Mouse (Mus musculus) stomach, embryonic 14.5 days (tissue): ENCODE measurements around the gene D230025D16Rik. TPM values are rescaled to one million over a fixed set of nuclear protein-coding genes. Genes with fewer than 3 reads are reported as not detected.
A peak's percentile ranks its signal among the peaks of the same experiment; 100 is the strongest.
"Not testable (repeated sequence)": the region's sequence is repeated elsewhere in the genome, so short reads cannot be mapped to it uniquely, and the experiment has no call there.

Experiments
- ATAC-seq: fragments of 200-750 bp; cut with Nextera tagmentation; 2 replicates; pipeline ENCODE4 v1.8.0; 2017; ENCODE audit warnings: low read depth, moderate TSS enrichment; ENCODE audit not compliant: insufficient number of reproducible peaks, insufficient read depth, low FRiP score
- H3K27ac ChIP-seq: fragments of 300-500 bp; sonication (generic); 2 replicates; pipeline ENCODE4 v1.5.1; 2014; ENCODE audit warnings: mild to moderate bottlenecking, low read length, moderate library complexity, mixed read lengths
- H3K27me3 ChIP-seq: fragments of 300-500 bp; sonication (generic); 2 replicates; pipeline ENCODE4 v1.6.1; 2014; ENCODE audit warnings: low read length, control low read depth, mixed read lengths; ENCODE audit not compliant: control insufficient read depth, insufficient read depth
- H3K36me3 ChIP-seq: fragments of 300-500 bp; sonication (generic); 2 replicates; pipeline ENCODE4 v1.6.1; 2014; ENCODE audit warnings: mild to moderate bottlenecking, control low read depth, low read length, moderate library complexity, mixed read lengths; ENCODE audit not compliant: control insufficient read depth, insufficient read depth
- H3K4me1 ChIP-seq: fragments of 300-500 bp; sonication (generic); 2 replicates; pipeline ENCODE4 v1.6.1; 2014; ENCODE audit warnings: low read length, control low read depth, mixed read lengths; ENCODE audit not compliant: control insufficient read depth, insufficient read depth
- H3K4me2 ChIP-seq: fragments of 300-500 bp; sonication (generic); replicated peaks from 2 replicates; pipeline ENCODE4 v1.6.1; 2014; ENCODE audit warnings: low read depth, low read length, control low read depth
- H3K4me3 ChIP-seq: fragments of 300-500 bp; sonication (generic); 2 replicates; pipeline ENCODE4 v1.5.1; 2014; ENCODE audit warnings: low read depth, low read length, control low read depth
- H3K9ac ChIP-seq: fragments of 300-500 bp; sonication (generic); replicated peaks from 2 replicates; pipeline ENCODE4 v1.6.1; 2014; ENCODE audit warnings: low read depth, mild to moderate bottlenecking, control low read depth, low read length, moderate library complexity, mixed read lengths
- H3K9me3 ChIP-seq: fragments of 300-500 bp; sonication (generic); 2 replicates; pipeline ENCODE4 v1.6.1; 2016; ENCODE audit warnings: low read depth, low read length, control low read depth; ENCODE audit not compliant: control insufficient read depth
- WGBS: fragments of 180-500 bp; shearing (Covaris S2); extraction: QIAGEN DNeasy Blood & Tissue Kit; methylation state at CpG from one replicate; pipeline ENCODE4 v1.1.7; 2014; 5-methylcytosine and 5-hydroxymethylcytosine counted together
- polyA plus RNA-seq: library from polyadenylated mRNA; unstranded; fragments of >200 nt; fragmentation: Nextera tagmentation; extraction: Ambion mirVana; gene quantifications from 2 replicates; pipeline ENCODE4 v1.2.1, GENCODE M21; 2014

D230025D16Rik gene
- polyA plus RNA-seq, 1 experiment from 2014 or later, result 34.5 TPM

GRCm38 (mm10) chr8:105290554-105291314 is 65.8 kb downstream of the D230025D16Rik start:
- Histone ChIP-seq H3K4me2 (peak overlapping the region; percentile 87; the same call in 1 of the 2 replicates), H3K27ac (no peak overlapping the region), H3K36me3 (no peaks in the 10 kb centered on the region), H3K9me3 (no peaks in the 10 kb centered on the region), H3K4me1 (peaks cover 14% of the 10 kb centered on the region; the same call in 1 of the 2 replicates), H3K9ac (no peak overlapping the region), H3K27me3 (0 out of 2 replicates have a peak, but pooled peaks cover 4% of the 10 kb centered on the region), H3K4me3 (peak overlapping the region; percentile 41; the same call in 1 of the 2 replicates)
- WGBS, result 8% methylated on average over 31 of the region's 31 CpGs
- no peak for ATAC-seq

DNA sequence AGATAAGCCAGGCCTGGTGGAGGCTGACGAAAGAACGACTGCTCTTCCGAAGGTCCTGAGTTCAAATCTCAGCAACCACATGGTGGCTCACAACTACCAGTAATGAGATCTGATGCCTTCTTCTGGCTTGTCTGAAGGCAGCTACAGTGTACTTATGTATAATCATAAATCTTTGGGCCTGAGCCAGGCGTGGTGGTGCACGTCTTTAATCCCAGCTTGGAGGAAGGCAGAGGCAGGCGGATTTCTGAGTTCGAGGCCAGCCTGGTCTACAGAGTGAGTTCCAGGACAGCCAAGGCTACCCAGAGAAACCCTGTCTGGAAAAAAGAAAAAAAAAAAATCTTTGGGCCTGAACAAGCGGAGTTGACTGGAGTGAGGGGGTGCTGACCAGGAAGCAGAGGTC is 66.4 kb downstream of the D230025D16Rik start:
- not testable (repeated sequence) for H3K36me3 ChIP-seq, H3K4me3 ChIP-seq, H3K9me3 ChIP-seq, H3K4me2 ChIP-seq, ATAC-seq, H3K27me3 ChIP-seq, H3K9ac ChIP-seq, H3K27ac ChIP-seq
- peaks cover 14% of the 10 kb centered on the region; the same call in 1 of the 2 replicates for H3K4me1 ChIP-seq
- WGBS, result 84% methylated on average over 8 of the region's 8 CpGs

DNA sequence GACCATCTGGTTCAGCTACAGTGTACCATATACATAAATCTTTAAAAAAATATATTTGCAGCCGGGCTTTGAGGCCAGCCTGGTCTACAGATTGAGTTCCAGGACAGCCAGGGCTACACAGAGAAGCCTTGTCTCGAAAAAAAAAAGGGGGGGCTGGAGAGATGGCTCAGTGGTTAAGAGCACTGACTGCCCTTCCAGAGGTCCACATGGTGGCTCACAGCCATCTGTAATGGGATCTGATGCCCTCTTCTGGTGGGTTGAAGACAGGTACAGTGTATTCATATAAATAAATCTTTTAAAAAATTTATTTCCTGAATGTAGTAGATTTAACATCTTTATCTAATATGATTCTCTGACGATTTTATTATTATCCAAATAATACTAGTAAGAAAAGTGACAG is 66.9 kb downstream of the D230025D16Rik start:
- 59% methylated on average over 3 of the region's 3 CpGs for WGBS
- not testable (repeated sequence) for H3K36me3 ChIP-seq, H3K27me3 ChIP-seq, ATAC-seq, H3K9ac ChIP-seq, H3K4me3 ChIP-seq, H3K27ac ChIP-seq, H3K9me3 ChIP-seq, H3K4me2 ChIP-seq
- peaks cover 17% of the 10 kb centered on the region; the same call in 1 of the 2 replicates for H3K4me1 ChIP-seq

DNA sequence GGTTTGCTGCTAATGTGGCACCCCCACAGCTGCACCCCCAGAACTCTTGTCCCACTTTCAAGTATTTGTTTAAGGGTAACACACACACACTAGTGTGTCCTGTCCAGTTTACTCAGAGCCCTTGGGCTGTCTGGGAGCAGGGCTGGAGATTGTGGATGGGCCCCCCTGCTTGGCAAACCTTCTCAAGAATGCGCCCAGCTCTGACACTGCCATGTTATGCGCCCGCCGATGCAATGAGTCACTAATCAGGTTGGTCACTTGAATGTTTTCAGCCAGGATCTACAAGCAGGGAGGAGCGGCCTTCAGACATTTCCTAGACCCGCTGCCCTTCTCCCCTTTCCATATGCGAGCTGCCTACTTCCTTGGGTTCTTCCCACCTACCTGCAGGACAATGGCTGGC is 67.5 kb downstream of the D230025D16Rik start:
- Histone ChIP-seq H3K27ac (no peak overlapping the region), H3K27me3 (0 out of 2 replicates have a peak, but pooled peaks cover 4% of the 10 kb centered on the region), H3K4me2 (no peak overlapping the region), H3K4me1 (peaks cover 20% of the 10 kb centered on the region; the same call in 1 of the 2 replicates), H3K9ac (no peak overlapping the region), H3K4me3 (no peak overlapping the region), H3K9me3 (no peaks in the 10 kb centered on the region), H3K36me3 (no peaks in the 10 kb centered on the region)
- no peak for ATAC-seq
- 79% methylated on average over 7 of the region's 7 CpGs for WGBS

GRCm38 (mm10) chr8:105293405-105293804 is 68.5 kb downstream of the D230025D16Rik start:
- H3K9me3 ChIP-seq, result no peaks in the 10 kb centered on the region
- H3K36me3 ChIP-seq, result no peaks in the 10 kb centered on the region
- H3K27me3 ChIP-seq, result 0 out of 2 replicates have a peak, but pooled peaks cover 4% of the 10 kb centered on the region
- H3K4me2 ChIP-seq, result no peak overlapping the region
- H3K4me1 ChIP-seq, result peaks cover 22% of the 10 kb centered on the region
- no peak overlapping the region for H3K27ac ChIP-seq
- H3K9ac ChIP-seq, result no peak overlapping the region
- H3K4me3 ChIP-seq, result no peak overlapping the region
- WGBS, result 63% methylated on average over 19 of the region's 19 CpGs
- no peak for ATAC-seq

DNA sequence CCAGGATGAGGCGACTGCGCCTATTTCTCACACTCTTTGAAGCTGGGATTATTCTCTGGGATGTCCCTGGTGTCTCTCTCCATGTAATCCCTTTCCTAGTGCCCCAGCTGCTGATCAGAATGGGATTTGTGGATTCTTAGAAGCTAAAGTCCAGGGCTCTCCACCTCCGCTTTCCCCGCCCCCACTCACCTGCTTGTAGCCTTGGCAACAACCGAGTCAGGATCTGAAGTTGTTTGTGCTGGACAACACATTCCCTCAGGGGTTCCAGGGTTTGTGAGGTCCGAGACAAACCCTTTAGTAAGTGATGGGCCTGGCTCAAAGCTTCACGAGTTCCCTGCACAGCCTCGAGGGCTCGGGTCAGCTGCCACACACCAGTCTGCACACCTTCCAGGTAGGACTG is 69.8 kb downstream of the D230025D16Rik start:
- no peak for ATAC-seq
- no peak overlapping the region for H3K4me2 ChIP-seq
- H3K9ac ChIP-seq, result no peak overlapping the region
- 0 out of 2 replicates have a peak, but pooled peaks cover 4% of the 10 kb centered on the region for H3K27me3 ChIP-seq
- peaks cover 25% of the 10 kb centered on the region for H3K4me1 ChIP-seq
- no peaks in the 10 kb centered on the region for H3K9me3 ChIP-seq
- H3K4me3 ChIP-seq, result no peak overlapping the region
- no peak overlapping the region for H3K27ac ChIP-seq
- peaks cover under 1% of the 10 kb centered on the region for H3K36me3 ChIP-seq
- WGBS, result 63% methylated on average over 9 of the region's 9 CpGs

GRCm38 (mm10) chr8:105295256-105295655 is 70.3 kb downstream of the D230025D16Rik start:
- Histone ChIP-seq H3K4me1 (peaks cover 20% of the 10 kb centered on the region), H3K4me3 (no peak overlapping the region), H3K36me3 (peaks cover 5% of the 10 kb centered on the region), H3K9me3 (no peaks in the 10 kb centered on the region), H3K4me2 (no peak overlapping the region), H3K27ac (no peak overlapping the region; the same call in 1 of the 2 replicates), H3K9ac (no peak overlapping the region), H3K27me3 (0 out of 2 replicates have a peak, but pooled peaks cover 4% of the 10 kb centered on the region)
- ATAC-seq, result no peak
- 70% methylated on average over 11 of the region's 11 CpGs for WGBS

DNA sequence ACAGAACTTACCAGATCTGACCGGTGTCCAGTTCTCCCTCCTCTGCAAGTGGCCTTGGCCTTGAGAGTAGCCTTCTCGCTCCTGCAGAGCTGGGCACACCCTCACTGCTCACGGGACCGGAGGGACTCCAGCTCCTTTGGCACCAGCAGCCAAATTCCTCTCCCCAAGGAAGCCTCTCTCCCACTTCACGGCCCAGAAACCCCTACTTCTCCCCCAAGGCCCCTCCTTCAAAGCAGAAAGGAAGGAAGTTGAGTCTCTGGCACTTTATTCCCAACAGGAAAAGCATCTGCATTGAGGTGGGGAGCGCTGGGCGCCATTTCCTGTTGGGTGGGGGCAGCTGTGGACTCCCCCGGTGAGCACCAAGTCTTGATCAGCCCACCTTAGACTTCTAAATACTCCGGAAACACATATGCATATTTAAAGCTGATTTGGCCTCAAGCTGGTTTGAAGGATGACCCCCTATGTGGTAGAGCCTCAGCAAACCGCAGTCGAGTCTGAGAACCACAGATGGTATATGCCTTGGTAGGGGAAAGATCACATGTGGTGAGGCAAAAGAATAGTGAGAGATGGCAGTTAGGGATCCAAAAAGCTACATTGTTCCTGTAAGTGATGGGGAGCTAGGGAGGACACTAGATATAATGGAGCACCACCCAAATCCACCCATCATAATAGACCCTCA is 71.1 kb downstream of the D230025D16Rik start, which contains the start of gene Exoc3l:
Gene Exoc3l (minus strand): TSS at position 207 of the 679 bp plus-strand sequence.
- peak within 1 kb of the TSS; percentile 69; the same call in 1 of the 2 replicates for H3K4me3 ChIP-seq
- H3K27me3 ChIP-seq, result no peaks in the 10 kb centered on the region
- ATAC-seq, result no peak
- H3K4me1 ChIP-seq, result peaks cover 16% of the 10 kb centered on the region
- no peak within 1 kb of the TSS; the same call in 1 of the 2 replicates for H3K9ac ChIP-seq
- 60% methylated on average over 11 of the region's 11 CpGs for WGBS
- peaks cover 13% of the 10 kb centered on the region for H3K36me3 ChIP-seq
- peak within 1 kb of the TSS; percentile 94 for H3K4me2 ChIP-seq
- peak within 1 kb of the TSS; percentile 59; the same call in 1 of the 2 replicates for H3K27ac ChIP-seq
- H3K9me3 ChIP-seq, result no peaks in the 10 kb centered on the region
